Mouse (Mus musculus) heart, embryonic 14.5 days (tissue): ENCODE measurements around the gene Klhl7. TPM values are rescaled to one million over a fixed set of nuclear protein-coding genes. Genes with fewer than 3 reads are reported as not detected.

Experiments used
- ATAC-seq: fragments of 200-750 bp; cut with Nextera tagmentation; 2 replicates; pipeline ENCODE4 v1.8.0; 2017; ENCODE audit warnings: low read depth, moderate TSS enrichment; ENCODE audit not compliant: insufficient number of reproducible peaks, insufficient read depth, low FRiP score
- H3K27ac ChIP-seq, 2 experiments: fragments of 200-500 bp in 1 of 2; fragments of 300-500 bp in 1 of 2; sonication (generic) in 1 of 2; replicated peaks in 1 of 2; 2 replicates each; pipeline ENCODE4 v1.5.1; 2012 to 2014; ENCODE audit warnings: low read depth in 2 of 2, low read length in 2 of 2, control low read depth in 1 of 2, mild to moderate bottlenecking in 1 of 2, mixed read lengths in 1 of 2; ENCODE audit not compliant: control insufficient read depth in 1 of 2, insufficient read depth in 1 of 2
- H3K27me3 ChIP-seq: fragments of 300-500 bp; sonication (generic); 2 replicates; pipeline ENCODE4 v1.6.1; 2014; ENCODE audit warnings: mild to moderate bottlenecking, low read length, control low read depth; ENCODE audit not compliant: control insufficient read depth, insufficient read depth
- H3K36me3 ChIP-seq: fragments of 300-500 bp; sonication (generic); 2 replicates; pipeline ENCODE4 v1.6.1; 2014; ENCODE audit warnings: mild to moderate bottlenecking, control low read depth, low read length, mixed read lengths; ENCODE audit not compliant: control insufficient read depth, insufficient read depth
- H3K4me1 ChIP-seq, 2 experiments: fragments of 200-500 bp in 1 of 2; fragments of 300-500 bp in 1 of 2; sonication (generic) in 1 of 2; 2 replicates each; pipeline ENCODE4 v1.6.1; 2012 to 2014; ENCODE audit warnings: low read length in 2 of 2, control low read depth in 1 of 2, mixed read lengths in 1 of 2; ENCODE audit not compliant: control insufficient read depth in 2 of 2, insufficient read depth in 2 of 2
- H3K4me2 ChIP-seq: fragments of 300-500 bp; sonication (generic); 2 replicates; pipeline ENCODE4 v1.6.1; 2014; ENCODE audit warnings: mild to moderate bottlenecking, low read length
- H3K4me3 ChIP-seq, 2 experiments: fragments of 200-500 bp in 1 of 2; fragments of 300-500 bp in 1 of 2; sonication (generic) in 1 of 2; 2 replicates each; pipeline ENCODE4 v1.5.1; 2012 to 2014; ENCODE audit warnings: low read length in 2 of 2, mild to moderate bottlenecking in 2 of 2, control low read depth in 1 of 2, low read depth in 1 of 2, moderate library complexity in 1 of 2; ENCODE audit not compliant: control insufficient read depth in 1 of 2, insufficient read depth in 1 of 2
- H3K9ac ChIP-seq: fragments of 300-500 bp; sonication (generic); 2 replicates; pipeline ENCODE4 v1.6.1; 2014; ENCODE audit warnings: mild to moderate bottlenecking, low read length
- H3K9me3 ChIP-seq: fragments of 300-500 bp; sonication (generic); 2 replicates; pipeline ENCODE4 v1.6.1; 2016; ENCODE audit warnings: low read length, control low read depth; ENCODE audit not compliant: control insufficient read depth
- WGBS: fragments of 180-500 bp; shearing (Covaris S2); extraction: QIAGEN DNeasy Blood & Tissue Kit; methylation state at CpG from one replicate; pipeline ENCODE4 v1.1.7; 2014; 5-methylcytosine and 5-hydroxymethylcytosine counted together
- polyA plus RNA-seq: library from polyadenylated mRNA; unstranded; fragments of >200 nt; fragmentation: Nextera tagmentation; extraction: Ambion mirVana; gene quantifications from 2 replicates; pipeline ENCODE4 v1.2.1, GENCODE M21; 2014

Klhl7 gene
- polyA plus RNA-seq, 1 experiment from 2014 or later, result 51.0 TPM

- peaks cover 59% of the 10 kb centered on the region for H3K36me3 ChIP-seq
- ATAC-seq, result no peak
- H3K9ac ChIP-seq, result no peak overlapping the region
- H3K27ac ChIP-seq, result peak overlapping the region; percentile 60 to 63
- H3K4me1 ChIP-seq, result no peaks in the 10 kb centered on the region
- peaks cover 8% of the 10 kb centered on the region for H3K9me3 ChIP-seq
- WGBS, result 75% methylated on average over 16 of the region's 16 CpGs
- H3K4me2 ChIP-seq, result peak overlapping the region; percentile 19; the same call in 1 of the 2 replicates
- no peak overlapping the region for H3K4me3 ChIP-seq
- no peaks in the 10 kb centered on the region for H3K27me3 ChIP-seq
Observed at GRCm38 (mm10) chr5:24181514-24182295, 81.3 kb downstream of the Klhl7 start.

DNA sequence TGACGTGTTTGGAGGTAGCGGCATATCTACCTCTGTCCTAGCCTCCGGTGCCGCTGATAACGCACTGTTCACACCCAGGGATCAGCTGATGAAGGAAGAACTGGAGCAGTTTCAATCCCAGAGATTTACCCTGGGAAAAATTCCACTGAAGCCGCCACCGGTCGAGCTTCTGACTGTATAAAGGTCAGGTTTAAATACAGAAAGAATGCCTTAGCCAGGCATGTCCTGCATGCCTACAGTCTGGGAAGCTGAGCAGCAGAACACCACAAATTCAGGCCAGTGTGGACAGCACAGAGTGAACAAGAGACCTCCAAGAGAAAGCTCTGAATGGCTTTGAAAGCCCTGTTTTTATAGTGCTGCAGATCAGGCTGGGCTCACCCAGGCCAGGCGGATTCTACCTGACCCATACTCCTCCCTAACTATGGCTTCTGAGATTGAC lies 81.9 kb downstream of the Klhl7 start:
- Histone ChIP-seq H3K36me3 (peaks cover 53% of the 10 kb centered on the region), H3K4me1 (no peaks in the 10 kb centered on the region), H3K9me3 (peaks cover 9% of the 10 kb centered on the region), H3K27ac (peak overlapping the region; percentile 60 to 63), H3K4me3 (no peak overlapping the region), H3K27me3 (no peaks in the 10 kb centered on the region), H3K9ac (no peak overlapping the region), H3K4me2 (peak overlapping the region; percentile 19; the same call in 1 of the 2 replicates)
- no peak for ATAC-seq
- WGBS, result 69% methylated on average over 9 of the region's 9 CpGs

- Histone ChIP-seq H3K36me3 (peaks cover 47% of the 10 kb centered on the region), H3K4me2 (no peak overlapping the region), H3K4me3 (no peak overlapping the region), H3K27me3 (no peaks in the 10 kb centered on the region), H3K4me1 (no peaks in the 10 kb centered on the region), H3K9ac (no peak overlapping the region), H3K27ac (no peak overlapping the region), H3K9me3 (peaks cover 9% of the 10 kb centered on the region)
- WGBS, result 88% methylated on average over 6 of the region's 6 CpGs
- no peak for ATAC-seq
Observed at GRCm38 (mm10) chr5:24183096-24183495, 82.7 kb downstream of the Klhl7 start.

DNA sequence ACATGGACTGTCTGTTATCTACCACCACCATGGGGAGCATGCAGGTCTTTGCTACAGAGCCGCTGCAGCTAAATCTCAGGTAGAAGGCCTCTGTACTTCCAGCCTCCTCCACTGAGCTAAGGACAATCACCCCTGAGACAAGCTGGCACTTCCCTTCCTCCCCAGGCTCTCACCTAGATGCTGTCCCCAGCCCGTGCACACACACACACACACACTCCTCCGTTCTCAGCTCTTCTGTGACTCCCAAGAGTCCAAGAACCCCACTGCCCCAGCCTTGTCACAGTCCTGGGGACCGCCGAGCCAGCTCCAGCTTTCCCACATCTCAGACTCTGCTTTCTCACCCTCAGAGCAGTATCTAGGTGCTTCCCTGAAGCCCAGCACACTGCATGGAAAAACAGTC lies 83.6 kb downstream of the Klhl7 start:
- peaks cover 41% of the 10 kb centered on the region for H3K36me3 ChIP-seq

DNA sequence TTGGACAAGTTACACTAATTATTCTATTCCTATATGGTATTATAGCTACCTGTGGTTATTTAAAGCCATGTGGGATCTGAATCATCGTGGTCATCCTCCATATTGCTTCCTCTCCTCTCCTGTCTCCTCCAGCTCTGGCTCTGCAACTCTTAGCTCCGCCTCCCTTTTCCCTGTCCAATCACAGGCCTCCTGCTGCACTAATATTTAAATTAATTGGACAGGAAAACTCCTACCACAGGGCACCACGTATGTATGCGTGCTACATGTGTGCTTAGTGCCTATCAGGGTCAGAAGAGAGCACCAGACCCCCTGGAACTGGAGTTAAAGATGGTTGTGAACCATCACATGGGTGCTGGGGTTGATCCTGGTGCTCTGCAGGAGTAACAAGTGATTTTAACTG lies 88.1 kb downstream of the Klhl7 start:
- no peak overlapping the region for H3K4me2 ChIP-seq
- H3K27ac ChIP-seq, result no peak overlapping the region
- no peaks in the 10 kb centered on the region for H3K27me3 ChIP-seq
- H3K9ac ChIP-seq, result no peak overlapping the region
- 77% methylated on average over 4 of the region's 4 CpGs for WGBS
- H3K9me3 ChIP-seq, result peaks cover 9% of the 10 kb centered on the region
- no peak overlapping the region for H3K4me3 ChIP-seq
- H3K4me1 ChIP-seq, result peaks cover 0 to 2% of the 10 kb centered on the region in 2 experiments; a peak in 1 of 4 replicates
- H3K36me3 ChIP-seq, result peaks cover 10% of the 10 kb centered on the region
- no peak for ATAC-seq

More for the DNA sequence above, 83.6 kb downstream of the Klhl7 start:
- Histone ChIP-seq H3K9me3 (peaks cover 9% of the 10 kb centered on the region), H3K27me3 (no peaks in the 10 kb centered on the region), H3K4me1 (no peaks in the 10 kb centered on the region), H3K4me2 (no peak overlapping the region), H3K27ac (no peak overlapping the region), H3K4me3 (no peak overlapping the region), H3K9ac (no peak overlapping the region)
- WGBS, result 91% methylated on average over 5 of the region's 5 CpGs
- ATAC-seq, result no peak

DNA sequence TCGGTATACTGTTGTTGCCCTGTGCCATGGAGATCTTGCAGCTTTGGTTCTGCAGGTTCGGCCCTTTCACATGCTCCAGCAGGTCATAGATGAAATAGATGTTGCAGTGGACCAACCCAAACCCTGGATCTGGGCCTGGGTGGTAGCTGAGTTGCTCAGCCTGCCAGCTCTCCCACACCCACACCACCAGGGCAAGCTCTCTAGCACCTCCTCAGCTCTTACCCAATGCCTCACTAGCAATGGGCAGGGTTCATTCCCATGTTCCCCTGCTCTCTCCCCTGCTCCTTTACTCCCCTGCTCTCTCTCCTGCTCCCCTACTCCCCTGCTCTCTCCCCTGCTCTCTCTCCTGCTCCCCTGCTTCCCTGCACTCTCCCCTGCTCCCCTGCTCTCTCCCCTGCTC lies 91.4 kb downstream of the Klhl7 start:
- Histone ChIP-seq H3K4me1 (peaks cover 0 to 2% of the 10 kb centered on the region in 2 experiments; a peak in 1 of 4 replicates), H3K9me3 (no peaks in the 10 kb centered on the region)
- 79% methylated on average over 2 of the region's 2 CpGs for WGBS

DNA sequence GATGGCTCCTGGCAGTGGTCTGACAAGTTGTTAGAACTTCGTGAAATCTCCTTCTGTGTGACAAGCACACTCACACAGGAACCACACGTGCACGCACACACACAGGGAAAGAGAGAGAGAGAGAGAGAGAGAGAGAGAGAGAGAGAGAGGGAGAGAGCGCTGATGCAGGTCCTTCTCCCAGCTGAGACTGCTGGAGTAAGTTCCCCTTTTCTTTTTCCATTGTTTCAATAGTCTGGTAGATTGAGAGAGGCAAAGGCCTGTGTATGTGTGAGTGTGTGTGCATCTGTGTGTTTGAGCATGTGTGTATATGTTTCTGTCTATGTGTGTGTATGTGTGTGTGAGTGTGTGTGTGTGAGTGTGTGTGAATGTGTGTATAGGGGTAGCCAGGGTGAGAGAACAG lies 100.6 kb downstream of the Klhl7 start:
- Histone ChIP-seq H3K4me2 (no peak overlapping the region), H3K36me3 (no peaks in the 10 kb centered on the region), H3K4me1 (no peaks in the 10 kb centered on the region), H3K27me3 (no peaks in the 10 kb centered on the region), H3K27ac (no peak overlapping the region), H3K9me3 (no peaks in the 10 kb centered on the region), H3K9ac (no peak overlapping the region), H3K4me3 (no peak overlapping the region)
- 71% methylated on average over 4 of the region's 4 CpGs for WGBS
- no peak for ATAC-seq

More for the DNA sequence above, 91.4 kb downstream of the Klhl7 start:
- ATAC-seq, result no peak
- H3K27ac ChIP-seq, result no peak overlapping the region
- H3K9ac ChIP-seq, result no peak overlapping the region
- no peak overlapping the region for H3K4me2 ChIP-seq
- no peaks in the 10 kb centered on the region for H3K36me3 ChIP-seq
- H3K27me3 ChIP-seq, result no peaks in the 10 kb centered on the region
- no peak overlapping the region for H3K4me3 ChIP-seq
